Mouse (Mus musculus) cerebellum, adult 2 months (tissue): ENCODE measurements around the gene Cdrt4. TPM values are rescaled to one million over a fixed set of nuclear protein-coding genes. Genes with fewer than 3 reads are reported as not detected.

Source experiments
- DNase-seq, 2 experiments: peaks; one replicate each; pipeline ENCODE4 v3.0.0; 2021
- H3K27ac ChIP-seq: fragments of 200-500 bp; 2 replicates; pipeline ENCODE4 v1.5.1; 2012; ENCODE audit warnings: low read length, control low read depth, inconsistent platforms; ENCODE audit not compliant: insufficient read depth
- H3K27me3 ChIP-seq: fragments of 200-500 bp; 2 replicates; pipeline ENCODE4 v1.6.1; 2012; ENCODE audit warnings: inconsistent platforms, mild to moderate bottlenecking, low read length, moderate library complexity; ENCODE audit not compliant: control insufficient read depth, insufficient read depth
- H3K4me1 ChIP-seq: fragments of 200-500 bp; 2 replicates; pipeline ENCODE4 v1.6.1; 2011; ENCODE audit warnings: low read length; ENCODE audit not compliant: control insufficient read depth, insufficient read depth
- H3K4me3 ChIP-seq: fragments of 200-500 bp; replicated peaks from 2 replicates; pipeline ENCODE3; 2011; ENCODE audit warnings: mild to moderate bottlenecking, low read depth, low read length, control low read depth; ENCODE audit not compliant: insufficient read depth
- CTCF ChIP-seq: fragments of 200-500 bp; IDR thresholded peaks from 2 replicates; pipeline ENCODE4 v1.5.1; 2011; ENCODE audit warnings: low read depth, mild to moderate bottlenecking, control low read depth, low read length, moderate library complexity, borderline replicate concordance; ENCODE audit not compliant: insufficient read depth
- POLR2A ChIP-seq: fragments of 200-500 bp; IDR thresholded peaks from 2 replicates; pipeline ENCODE4 v1.6.1; 2011; ENCODE audit warnings: low read length, control low read depth, borderline replicate concordance; ENCODE audit not compliant: insufficient read depth
- WGBS: fragments of 180-500 bp; shearing (Covaris S2); methylation state at CpG from one replicate; pipeline ENCODE4 v1.1.7; 2018; 5-methylcytosine and 5-hydroxymethylcytosine counted together
- polyA plus RNA-seq: library from polyadenylated mRNA; depleted of rRNA; stranded (reverse); fragments of >200 nt; gene quantifications from 2 replicates; pipeline ENCODE4 v1.2.3, GENCODE M21; 2012

Gene Cdrt4
- polyA plus RNA-seq, 1 experiment, result 0.26 TPM

- no peak for TF ChIP-seq CTCF
- TF ChIP-seq POLR2A, result no peak
- Histone ChIP-seq H3K4me1 (peaks cover 4% of the 10 kb centered on the region; the same call in 1 of the 2 replicates), H3K4me3 (no peak overlapping the region), H3K27ac (no peak overlapping the region), H3K27me3 (no peaks in the 10 kb centered on the region)
- 93% methylated on average over 13 of the region's 13 CpGs for WGBS
- DNase-seq, result no peak
Measured at GRCm38 (mm10) chr11:62992545-62993242, 41.7 kb downstream of the Cdrt4 start.

GRCm38 (mm10) chr11:62995066-62995754 lies 44.2 kb downstream of the Cdrt4 start:
- no peak for DNase-seq
- Histone ChIP-seq H3K4me3 (no peak overlapping the region), H3K27me3 (no peaks in the 10 kb centered on the region), H3K27ac (no peak overlapping the region), H3K4me1 (peaks cover 4% of the 10 kb centered on the region; the same call in 1 of the 2 replicates)
- 96% methylated on average over 9 of the region's 9 CpGs for WGBS
- no peak for TF ChIP-seq CTCF

GRCm38 (mm10) chr11:62995755-62996521 lies 44.9 kb downstream of the Cdrt4 start:
- Histone ChIP-seq H3K4me3 (no peak overlapping the region), H3K27ac (no peak overlapping the region), H3K4me1 (peaks cover 4% of the 10 kb centered on the region; the same call in 1 of the 2 replicates), H3K27me3 (no peaks in the 10 kb centered on the region)
- no peak for TF ChIP-seq CTCF
- TF ChIP-seq POLR2A, result no peak
- DNase-seq, result no peak
- 91% methylated on average over 5 of the region's 5 CpGs for WGBS

- H3K4me3 ChIP-seq, result no peak overlapping the region
- WGBS, result 95% methylated on average over 4 of the region's 4 CpGs
- no peak overlapping the region for H3K27ac ChIP-seq
- H3K4me1 ChIP-seq, result peaks cover 4% of the 10 kb centered on the region; the same call in 1 of the 2 replicates
- TF ChIP-seq POLR2A (no peak), CTCF (no peak)
- no peaks in the 10 kb centered on the region for H3K27me3 ChIP-seq
- no peak for DNase-seq
Measured at GRCm38 (mm10) chr11:62996522-62996898, 45.5 kb downstream of the Cdrt4 start.

- peak in 1 of 2 experiments; percentile 80 for DNase-seq
- WGBS, result 75% methylated on average over 5 of the region's 5 CpGs
- Histone ChIP-seq H3K27ac (no peak overlapping the region), H3K4me3 (no peak overlapping the region), H3K27me3 (no peaks in the 10 kb centered on the region), H3K4me1 (peaks cover 4% of the 10 kb centered on the region; the same call in 1 of the 2 replicates)
- TF ChIP-seq POLR2A (no peak), CTCF (no peak)
Measured at GRCm38 (mm10) chr11:62997039-62997717, 46.2 kb downstream of the Cdrt4 start.

- no peaks in the 10 kb centered on the region for H3K27me3 ChIP-seq
- TF ChIP-seq CTCF (no peak), POLR2A (no peak)
- no peak overlapping the region for H3K4me3 ChIP-seq
- no peak overlapping the region for H3K27ac ChIP-seq
- peak; percentile 46 to 73 for DNase-seq
- 12% methylated on average over 11 of the region's 11 CpGs for WGBS
- peaks cover 4% of the 10 kb centered on the region; the same call in 1 of the 2 replicates for H3K4me1 ChIP-seq
Measured at GRCm38 (mm10) chr11:62997718-62998281, 46.8 kb downstream of the Cdrt4 start.

- DNase-seq, result no peak
- Histone ChIP-seq H3K4me3 (no peak overlapping the region), H3K27me3 (no peaks in the 10 kb centered on the region), H3K4me1 (peaks cover 4% of the 10 kb centered on the region; the same call in 1 of the 2 replicates), H3K27ac (no peak overlapping the region)
- 94% methylated on average over 8 of the region's 8 CpGs for WGBS
- no peak for TF ChIP-seq CTCF
- TF ChIP-seq POLR2A, result no peak
Measured at GRCm38 (mm10) chr11:63000126-63000525, 49.1 kb downstream of the Cdrt4 start.
